Mouse (Mus musculus) testis, adult 2 months (tissue): Measurements from ENCODE around the gene Opa3.

ENCODE experiments used
- CTCF ChIP-seq: fragments of 200-500 bp; IDR thresholded peaks from 2 replicates; pipeline ENCODE4 v1.5.1; 2012; ENCODE audit warnings: low read depth, mild to moderate bottlenecking, inconsistent platforms, low read length, moderate library complexity; ENCODE audit not compliant: control insufficient read depth, insufficient read depth, insufficient replicate concordance
- POLR2A ChIP-seq: fragments of 200-500 bp; IDR thresholded peaks from 2 replicates; pipeline ENCODE4 v1.6.1; 2012; ENCODE audit warnings: low read depth, mild to moderate bottlenecking, inconsistent platforms, low read length, moderate library complexity; ENCODE audit not compliant: control insufficient read depth

DNA sequence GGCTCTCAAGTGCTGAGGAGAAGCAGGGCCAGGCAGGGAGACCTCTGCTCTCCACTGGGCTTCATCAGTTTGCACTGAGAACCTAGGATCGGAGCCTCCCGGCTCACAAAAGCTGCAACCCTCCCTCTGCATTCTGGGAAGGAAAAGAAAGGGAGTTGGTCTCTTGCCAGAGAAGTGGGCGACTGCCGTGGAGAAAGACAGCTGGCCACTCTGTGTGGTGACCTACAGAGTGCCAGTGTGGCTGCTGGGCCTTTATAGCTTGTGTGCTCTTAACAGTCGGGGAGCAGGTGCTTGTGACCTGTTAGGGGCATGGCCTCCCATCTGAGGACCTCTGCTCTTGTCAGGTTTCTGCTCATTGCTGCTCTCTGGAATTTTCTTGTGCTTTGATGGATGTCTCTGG is 15.7 kb downstream of the Opa3 start:
- TF ChIP-seq POLR2A (no peak), CTCF (no peak)
